ENCODE assay signal across 9 mouse cellular contexts in the genomic region with DNA sequence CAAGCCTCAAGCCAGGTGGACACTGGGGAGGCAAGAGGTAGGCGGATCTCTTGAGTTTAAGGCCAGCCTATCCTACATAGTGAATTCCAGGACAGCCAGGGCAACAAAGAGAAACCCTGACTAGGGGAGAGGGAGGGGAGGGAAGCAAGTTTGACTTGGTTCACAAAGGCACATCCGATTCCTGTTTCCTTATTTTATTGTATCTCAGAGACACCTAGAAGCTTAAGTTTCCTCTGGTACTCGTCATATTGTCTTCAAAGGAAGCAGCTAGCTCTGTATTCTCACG. TPM values are rescaled to one million over a fixed set of nuclear protein-coding genes. Genes with fewer than 3 reads are reported as not detected.
DNase-seq lines count a peak whose midpoint lies in the region; ATAC-seq lines count a peak whose summit lies in the region.
"Had no signal": no experiment of that assay in that cellular context is flagged by ENCODE, and none has a peak within 500 bp of the region (broad histone marks: within the 10 kb centered on the region; RNA-seq: fewer than 3 reads in every experiment).

No protein-coding gene starts in this region.

- H3K4me3 ChIP-seq in erythroblast, embryonic 14.5 days (replicated peaks) = peak overlapping the region; percentile 91
- H3K4me3 ChIP-seq in embryonic facial prominence, embryonic 15.5 days (replicated peaks) = peak overlapping the region; percentile 96
- H3K4me3 ChIP-seq in limb, embryonic 12.5 days (replicated peaks) = peak overlapping the region; percentile 92
- H3K4me3 ChIP-seq in stomach, embryonic 16.5 days (replicated peaks; ENCODE audit: low read length) = peak overlapping the region; percentile 71

- peaks cover 57% of the 10 kb centered on the region for H3K4me1 ChIP-seq in erythroblast, embryonic 14.5 days (ENCODE audit: control insufficient read depth)
- H3K4me1 ChIP-seq in embryonic facial prominence, embryonic 15.5 days = peaks cover 40% of the 10 kb centered on the region
- H3K4me1 ChIP-seq in limb, embryonic 12.5 days (replicated peaks) = peaks cover 35% of the 10 kb centered on the region
- H3K4me1 ChIP-seq in stomach, embryonic 16.5 days (ENCODE audit: control insufficient read depth, insufficient read depth, low read length) = peaks cover 24% of the 10 kb centered on the region

- peak overlapping the region; percentile 98 for H3K27ac ChIP-seq in embryonic facial prominence, embryonic 15.5 days (replicated peaks)
- peak overlapping the region; percentile 94 for H3K27ac ChIP-seq in limb, embryonic 12.5 days
- H3K27ac ChIP-seq in stomach, embryonic 16.5 days (ENCODE audit: low read length) = peak overlapping the region; percentile 94

- WGBS in embryonic facial prominence, embryonic 15.5 days = 19% methylated on average over 4 of the region's 4 CpGs
- 23% methylated on average over 4 of the region's 4 CpGs for WGBS in limb, embryonic 12.5 days
- WGBS in stomach, embryonic 16.5 days = 19% methylated on average over 4 of the region's 4 CpGs

- peak; percentile 43 for DNase-seq in 3T3-L1 (ENCODE audit: low read depth, low spot score)
- no peak for DNase-seq in Muller cell, postnatal 12 days (ENCODE audit: inconsistent ontology term)
- DNase-seq in adipocyte (ENCODE audit: low spot score) = no peak

- H3K36me3 ChIP-seq in erythroblast, embryonic 14.5 days (ENCODE audit: control insufficient read depth) = peaks cover 32% of the 10 kb centered on the region
- peaks cover 35% of the 10 kb centered on the region for H3K36me3 ChIP-seq in embryonic facial prominence, embryonic 15.5 days
- peaks cover 48% of the 10 kb centered on the region for H3K36me3 ChIP-seq in limb, embryonic 12.5 days
- no peaks in the 10 kb centered on the region for H3K36me3 ChIP-seq in stomach, embryonic 16.5 days (ENCODE audit: control insufficient read depth, insufficient read depth, low read length)

- H3K9ac ChIP-seq in embryonic facial prominence, embryonic 15.5 days = peak overlapping the region; percentile 78
- H3K9ac ChIP-seq in limb, embryonic 12.5 days (replicated peaks) = peak overlapping the region; percentile 81; the same call in 1 of the 2 replicates
- H3K9ac ChIP-seq in stomach, embryonic 16.5 days (ENCODE audit: low read length) = peak overlapping the region; percentile 59

- H3K4me2 ChIP-seq in embryonic facial prominence, embryonic 15.5 days (replicated peaks) = peak overlapping the region; percentile 93
- H3K4me2 ChIP-seq in limb, embryonic 12.5 days = peak overlapping the region; percentile 95
- peak overlapping the region; percentile 95 for H3K4me2 ChIP-seq in stomach, embryonic 16.5 days (ENCODE audit: low read depth, low read length)

- no peak for ATAC-seq in erythroblast, adult 5-6 weeks (replicated peaks; ENCODE audit: low FRiP score, poor library complexity, severe bottlenecking)
- no peak for ATAC-seq in embryonic facial prominence, embryonic 15.5 days (ENCODE audit: insufficient number of reproducible peaks, low FRiP score, low TSS enrichment, low read depth)
- no peak for ATAC-seq in limb, embryonic 12.5 days (ENCODE audit: insufficient number of reproducible peaks, insufficient read depth, low FRiP score, low TSS enrichment, low read depth)
- no peak for ATAC-seq in stomach, embryonic 16.5 days (ENCODE audit: insufficient read depth, low FRiP score)

- no peaks in the 10 kb centered on the region for H3K9me3 ChIP-seq in erythroblast, embryonic 14.5 days (ENCODE audit: control insufficient read depth, low read length)
- no peaks in the 10 kb centered on the region for H3K9me3 ChIP-seq in embryonic facial prominence, embryonic 15.5 days (replicated peaks)
- no peaks in the 10 kb centered on the region for H3K9me3 ChIP-seq in limb, embryonic 12.5 days
- H3K9me3 ChIP-seq in stomach, embryonic 16.5 days (replicated peaks; ENCODE audit: control insufficient read depth, low read length) = no peaks in the 10 kb centered on the region

- no peaks in the 10 kb centered on the region for H3K27me3 ChIP-seq in erythroblast, embryonic 14.5 days (ENCODE audit: control insufficient read depth)
- no peaks in the 10 kb centered on the region for H3K27me3 ChIP-seq in embryonic facial prominence, embryonic 15.5 days
- no peaks in the 10 kb centered on the region for H3K27me3 ChIP-seq in limb, embryonic 12.5 days
- no peaks in the 10 kb centered on the region for H3K27me3 ChIP-seq in stomach, embryonic 16.5 days (ENCODE audit: control insufficient read depth, insufficient read depth, low read length)
- H3K27me3 ChIP-seq: Patski had no signal

RNA-seq across cellular contexts. Expression of a gene that starts 0.8 kb away (rescaled TPM):
- 32.3 and 34.1 TPM in 2 replicates for polyA plus RNA-seq in erythroblast, embryonic 14.5 days (2012)
- 11.1 and 20.1 TPM in 2 replicates for total RNA-seq in erythroblast, adult 5-6 weeks (2015; ENCODE audit: low replicate concordance)
- total RNA-seq in erythroblast, adult 5-6 weeks (2017; ENCODE audit: low replicate concordance) = 7.4 and 15.2 TPM in 2 replicates
- 66.2 and 75.7 TPM in 2 replicates for polyA plus RNA-seq in embryonic facial prominence, embryonic 15.5 days (2015; fragmentation: Nextera tagmentation; extraction: Ambion mirVana)
- 65.1 and 65.2 TPM in 2 replicates for polyA plus RNA-seq in limb, embryonic 12.5 days (2016; fragmentation: Nextera tagmentation; extraction: Ambion mirVana)
- polyA plus RNA-seq in stomach, embryonic 16.5 days (2015; fragmentation: Nextera tagmentation; extraction: Ambion mirVana) = 72.0 and 75.5 TPM in 2 replicates

RNA-seq across cellular contexts. Expression of a gene that starts 1.0 kb away (rescaled TPM):
- polyA plus RNA-seq in erythroblast, embryonic 14.5 days (2012) = 0.37 and 0.48 TPM in 2 replicates
- 2.9 and 4.6 TPM in 2 replicates for total RNA-seq in erythroblast, adult 5-6 weeks (2015; ENCODE audit: low replicate concordance)
- 2.9 and 3.3 TPM in 2 replicates for total RNA-seq in erythroblast, adult 5-6 weeks (2017; ENCODE audit: low replicate concordance)
- 44.0 and 45.0 TPM in 2 replicates for polyA plus RNA-seq in embryonic facial prominence, embryonic 15.5 days (2015; fragmentation: Nextera tagmentation; extraction: Ambion mirVana)
- polyA plus RNA-seq in limb, embryonic 12.5 days (2016; fragmentation: Nextera tagmentation; extraction: Ambion mirVana) = 42.5 TPM in 2 replicates
- 37.0 and 38.5 TPM in 2 replicates for polyA plus RNA-seq in stomach, embryonic 16.5 days (2015; fragmentation: Nextera tagmentation; extraction: Ambion mirVana)

RNA-seq across cellular contexts. Expression of a gene that starts 9.5 kb away (rescaled TPM):
- 0.15 and 0.16 TPM in 2 replicates for polyA plus RNA-seq in erythroblast, embryonic 14.5 days (2012)
- total RNA-seq in erythroblast, adult 5-6 weeks (2015; ENCODE audit: low replicate concordance) = not detected in 2 replicates
- not detected in 2 replicates for total RNA-seq in erythroblast, adult 5-6 weeks (2017; ENCODE audit: low replicate concordance)
- polyA plus RNA-seq in embryonic facial prominence, embryonic 15.5 days (2015; fragmentation: Nextera tagmentation; extraction: Ambion mirVana) = 0.13 TPM in 1 of 2 replicates, not detected in the other
- polyA plus RNA-seq in limb, embryonic 12.5 days (2016; fragmentation: Nextera tagmentation; extraction: Ambion mirVana) = not detected in 2 replicates
- 28.7 and 32.9 TPM in 2 replicates for polyA plus RNA-seq in stomach, embryonic 16.5 days (2015; fragmentation: Nextera tagmentation; extraction: Ambion mirVana)

RNA-seq across cellular contexts. Expression of a gene that starts 33.6 kb away (rescaled TPM):
- 1.4 and 1.9 TPM in 2 replicates for polyA plus RNA-seq in erythroblast, embryonic 14.5 days (2012)
- total RNA-seq in erythroblast, adult 5-6 weeks (2015; ENCODE audit: low replicate concordance) = 7.7 and 30.0 TPM in 2 replicates
- 2.9 and 3.5 TPM in 2 replicates for total RNA-seq in erythroblast, adult 5-6 weeks (2017; ENCODE audit: low replicate concordance)
- polyA plus RNA-seq in embryonic facial prominence, embryonic 15.5 days (2015; fragmentation: Nextera tagmentation; extraction: Ambion mirVana) = 11.0 and 12.1 TPM in 2 replicates
- polyA plus RNA-seq in limb, embryonic 12.5 days (2016; fragmentation: Nextera tagmentation; extraction: Ambion mirVana) = 13.5 and 14.8 TPM in 2 replicates
- polyA plus RNA-seq in stomach, embryonic 16.5 days (2015; fragmentation: Nextera tagmentation; extraction: Ambion mirVana) = 8.4 and 10.0 TPM in 2 replicates

RNA-seq across cellular contexts. Expression of a gene that starts 41.7 kb away (rescaled TPM):
- 0.49 and 0.53 TPM in 2 replicates for polyA plus RNA-seq in erythroblast, embryonic 14.5 days (2012)
- total RNA-seq in erythroblast, adult 5-6 weeks (2015; ENCODE audit: low replicate concordance) = 1.9 and 5.6 TPM in 2 replicates
- 2.8 and 3.2 TPM in 2 replicates for total RNA-seq in erythroblast, adult 5-6 weeks (2017; ENCODE audit: low replicate concordance)
- polyA plus RNA-seq in embryonic facial prominence, embryonic 15.5 days (2015; fragmentation: Nextera tagmentation; extraction: Ambion mirVana) = 19.4 and 20.4 TPM in 2 replicates
- polyA plus RNA-seq in limb, embryonic 12.5 days (2016; fragmentation: Nextera tagmentation; extraction: Ambion mirVana) = 15.5 and 15.8 TPM in 2 replicates
- polyA plus RNA-seq in stomach, embryonic 16.5 days (2015; fragmentation: Nextera tagmentation; extraction: Ambion mirVana) = 3.4 and 3.5 TPM in 2 replicates

Comparison
In these comparisons a context has a peak if more than half of its experiments do, and no peak if none do; other contexts are left out.
1. RNA of a gene that starts 1.0 kb away (polyA plus RNA-seq): 44.0 to 45.0 TPM in embryonic facial prominence, embryonic 15.5 days, 42.5 TPM in limb, embryonic 12.5 days and 37.0 to 38.5 TPM in stomach, embryonic 16.5 days; 0.37 to 0.48 TPM in erythroblast, embryonic 14.5 days; every median in the first group is over 10 times any median in the second.
2. RNA of a gene that starts 9.5 kb away (polyA plus RNA-seq): 28.7 to 32.9 TPM in stomach, embryonic 16.5 days; 0.15 to 0.16 TPM in erythroblast, embryonic 14.5 days, 0.13 TPM in embryonic facial prominence, embryonic 15.5 days and not detected in limb, embryonic 12.5 days; every median in the first group is over 10 times any median in the second.
3. Peak in every context shown above with its lines, with median percentiles within 50 percentile points of each other: H3K4me3 ChIP-seq, H3K27ac ChIP-seq, H3K4me2 ChIP-seq and H3K9ac ChIP-seq.